Mouse (Mus musculus): ENCODE measurements at regions not wholly inside any gene's neighbourhood (a gene's known extent, or its start where the extent isn't known, plus 50 kb on each side); places are given as distances from the start of the nearest gene placed in this dataset.

GRCm38 (mm10) chr4:82027447-82027881 is 584.8 kb upstream of the Mpdz start:
- no peaks in the 10 kb centered on the region for H3K9me3 ChIP-seq (replicated peaks; ENCODE audit: insufficient read depth, low read length)

DNA sequence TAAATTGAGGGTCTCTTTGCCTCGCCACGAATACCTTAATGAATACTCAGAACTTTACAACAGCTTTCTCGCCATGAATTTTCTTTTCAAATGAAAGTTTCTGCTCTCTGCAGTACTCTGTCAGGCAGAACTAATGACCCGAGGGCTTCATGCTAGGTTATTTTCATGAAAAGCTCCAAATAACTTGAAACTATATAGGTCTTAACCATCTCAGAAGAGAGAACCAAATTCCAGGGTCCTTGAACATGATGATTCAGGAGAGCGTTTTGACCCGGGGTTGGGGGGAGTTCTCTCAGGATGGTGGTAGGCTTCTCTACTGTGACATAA is 558.8 kb upstream of the Mpdz start:
- H3K27me3 ChIP-seq (ENCODE audit: control insufficient read depth in 1 of 2, insufficient read depth in 2 of 2, low read length in 2 of 2): no peaks in the 10 kb centered on the region
- no peaks in the 10 kb centered on the region for H3K9me3 ChIP-seq (replicated peaks; ENCODE audit: insufficient read depth, low read length)
- no peak for DNase-seq (ENCODE audit: low read depth, low spot score)
- no peaks in the 10 kb centered on the region for H3K79me2 ChIP-seq (ENCODE audit: control insufficient read depth, insufficient read depth, low read length, poor library complexity)
- H3K9ac ChIP-seq (ENCODE audit: control insufficient read depth, low read depth, low read length, poor library complexity, severe bottlenecking): no peak overlapping the region
- H3K4me1 ChIP-seq (ENCODE audit: control insufficient read depth in 1 of 2, insufficient read depth in 2 of 2, low read length in 2 of 2): no peaks in the 10 kb centered on the region
- H3K4me3 ChIP-seq (ENCODE audit: control insufficient read depth in 1 of 2, insufficient read depth in 1 of 2, low read depth in 2 of 2, low read length in 2 of 2): no peak overlapping the region
- TF ChIP-seq CTCF (IDR thresholded peaks at IDR 0.05 in 2 of 3, conservative IDR thresholded peaks at IDR 0.05 in 1 of 3; ENCODE audit: control insufficient read depth in 1 of 3, insufficient read depth in 1 of 3, low read depth in 2 of 3, low read length in 3 of 3, poor library complexity in 1 of 3, severe bottlenecking in 1 of 3) (no peak), ZMIZ1 (IDR thresholded peaks at IDR 0.05; ENCODE audit: low read depth, low read length) (no peak)
- no peak overlapping the region for H3K27ac ChIP-seq (ENCODE audit: control insufficient read depth, low read depth, low read length)
- H3K36me3 ChIP-seq (ENCODE audit: control insufficient read depth in 1 of 2, insufficient read depth in 2 of 2, low read length in 2 of 2): no peaks in the 10 kb centered on the region

More at GRCm38 (mm10) chr4:82027447-82027881, 584.8 kb upstream of the Mpdz start:
- H3K9ac ChIP-seq (ENCODE audit: control insufficient read depth, low read depth, low read length, poor library complexity, severe bottlenecking): no peak overlapping the region
- TF ChIP-seq USF1 (IDR thresholded peaks at IDR 0.05; ENCODE audit: low read depth, low read length): no peak
- no peak for TF ChIP-seq UBTF (IDR thresholded peaks at IDR 0.05; ENCODE audit: borderline replicate concordance, insufficient read depth, low read depth, low read length)
- no peak for TF ChIP-seq GABPA (IDR thresholded peaks at IDR 0.05; ENCODE audit: low read depth, low read length)
- TF ChIP-seq KAT2A (conservative IDR thresholded peaks at IDR 0.05; ENCODE audit: low read depth, low read length): no peak
- H3K27me3 ChIP-seq (ENCODE audit: control insufficient read depth in 1 of 2, insufficient read depth in 2 of 2, low read length in 2 of 2): no peaks in the 10 kb centered on the region
- H3K4me3 ChIP-seq (ENCODE audit: control insufficient read depth in 1 of 2, insufficient read depth in 1 of 2, low read depth in 2 of 2, low read length in 2 of 2): no peak overlapping the region
- H3K79me2 ChIP-seq (ENCODE audit: control insufficient read depth, insufficient read depth, low read length, poor library complexity): no peaks in the 10 kb centered on the region
- no peak for DNase-seq (ENCODE audit: low read depth, low spot score)
- H3K27ac ChIP-seq (ENCODE audit: control insufficient read depth, low read depth, low read length): no peak overlapping the region
- H3K36me3 ChIP-seq (ENCODE audit: control insufficient read depth in 1 of 2, insufficient read depth in 2 of 2, low read length in 2 of 2): no peaks in the 10 kb centered on the region
- H3K4me1 ChIP-seq (ENCODE audit: control insufficient read depth in 1 of 2, insufficient read depth in 2 of 2, low read length in 2 of 2): no peaks in the 10 kb centered on the region

GRCm38 (mm10) chr4:82000590-82001405 is 558.2 kb upstream of the Mpdz start:
- DNase-seq (ENCODE audit: low read depth, low spot score): no peak
- TF ChIP-seq MEF2A (IDR thresholded peaks at IDR 0.05; ENCODE audit: extremely low read depth, insufficient replicate concordance, low read depth, low read length, poor library complexity, severe bottlenecking): no peak
- no peak for TF ChIP-seq ZC3H11A (IDR thresholded peaks at IDR 0.05; ENCODE audit: low read depth, low read length)
- no peak for TF ChIP-seq SMC3 (IDR thresholded peaks at IDR 0.05; ENCODE audit: low read depth, low read length)
- no peak for TF ChIP-seq HCFC1 (IDR thresholded peaks at IDR 0.05; ENCODE audit: low read depth, low read length)
- no peak for TF ChIP-seq NRF1 (IDR thresholded peaks at IDR 0.05; ENCODE audit: insufficient read depth, low read depth, low read length, poor library complexity, severe bottlenecking)
- no peak for TF ChIP-seq NELFE (IDR thresholded peaks at IDR 0.05; ENCODE audit: low read depth, low read length)
- TF ChIP-seq TAL1 (IDR thresholded peaks at IDR 0.05; ENCODE audit: low read length): no peak
- no peak for TF ChIP-seq POLR2AphosphoS2 (IDR thresholded peaks at IDR 0.05; ENCODE audit: low read length)
- TF ChIP-seq MYC (IDR thresholded peaks at IDR 0.05; ENCODE audit: low read depth, low read length): no peak
- TF ChIP-seq CHD1 (IDR thresholded peaks at IDR 0.05; ENCODE audit: low read depth, low read length): no peak
- TF ChIP-seq POLR2AphosphoS5 (IDR thresholded peaks at IDR 0.05; ENCODE audit: borderline replicate concordance, low read depth, low read length): no peak
- TF ChIP-seq POLR2A (IDR thresholded peaks at IDR 0.05; ENCODE audit: control insufficient read depth in 1 of 2, insufficient read depth in 1 of 2, low read depth in 1 of 2, low read length in 2 of 2, poor library complexity in 1 of 2): no peak
- TF ChIP-seq MYB (IDR thresholded peaks at IDR 0.05; ENCODE audit: low read depth, low read length): no peak
- TF ChIP-seq CHD2 (IDR thresholded peaks at IDR 0.05; ENCODE audit: low read length): no peak
- TF ChIP-seq ZMIZ1 (IDR thresholded peaks at IDR 0.05; ENCODE audit: low read depth, low read length): no peak
- TF ChIP-seq TBP (IDR thresholded peaks at IDR 0.05; ENCODE audit: low read depth, low read length): no peak
- Histone ChIP-seq H3K27me3 (ENCODE audit: control insufficient read depth in 1 of 2, insufficient read depth in 2 of 2, low read length in 2 of 2) (no peaks in the 10 kb centered on the region), H3K4me3 (ENCODE audit: control insufficient read depth in 1 of 2, insufficient read depth in 1 of 2, low read depth in 2 of 2, low read length in 2 of 2) (no peak overlapping the region), H3K9ac (ENCODE audit: control insufficient read depth, low read depth, low read length, poor library complexity, severe bottlenecking) (no peak overlapping the region), H3K4me1 (ENCODE audit: control insufficient read depth in 1 of 2, insufficient read depth in 2 of 2, low read length in 2 of 2) (no peaks in the 10 kb centered on the region), H3K79me2 (ENCODE audit: control insufficient read depth, insufficient read depth, low read length, poor library complexity) (no peaks in the 10 kb centered on the region), H3K9me3 (replicated peaks; ENCODE audit: insufficient read depth, low read length) (no peaks in the 10 kb centered on the region), H3K27ac (ENCODE audit: control insufficient read depth, low read depth, low read length) (no peak overlapping the region), H3K36me3 (ENCODE audit: control insufficient read depth in 1 of 2, insufficient read depth in 2 of 2, low read length in 2 of 2) (no peaks in the 10 kb centered on the region)

All from MEL (cell line).